Mouse (Mus musculus) ES-E14 (cell line): ENCODE measurements at regions not wholly inside any gene's neighbourhood (a gene's known extent, or its start where the extent isn't known, plus 50 kb on each side); places are given as distances from the start of the nearest gene placed in this dataset.

ENCODE experiments used
- HCFC1 ChIP-seq: IDR thresholded peaks from 2 replicates; pipeline ENCODE4 v1.6.1; 2012; ENCODE audit warnings: low read length, inconsistent platforms, borderline replicate concordance; ENCODE audit not compliant: insufficient read depth
- MAFK ChIP-seq: IDR thresholded peaks from 2 replicates; pipeline ENCODE4 v1.6.1; 2014; ENCODE audit warnings: mild to moderate bottlenecking, low read depth, low read length, inconsistent platforms; ENCODE audit not compliant: insufficient read depth

- TF ChIP-seq HCFC1 (no peak), MAFK (no peak)
Observed at GRCm38 (mm10) chr12:21505731-21506368, 88.4 kb upstream of the Ywhaq start.
